Mouse (Mus musculus) limb, embryonic 13.5 days (tissue): ENCODE results near the gene Ppa2. TPM values are rescaled to one million over a fixed set of nuclear protein-coding genes. Genes with fewer than 3 reads are reported as not detected.

Experiments
- ATAC-seq: fragments of 200-750 bp; cut with Nextera tagmentation; 2 replicates; pipeline ENCODE4 v1.8.0; 2017; ENCODE audit warnings: low read depth, moderate number of reproducible peaks, moderate TSS enrichment; ENCODE audit not compliant: low FRiP score
- H3K27ac ChIP-seq: fragments of 300-500 bp; sonication (generic); 2 replicates; pipeline ENCODE4 v1.5.1; 2015; ENCODE audit warnings: inconsistent platforms, mild to moderate bottlenecking, moderate library complexity
- H3K27me3 ChIP-seq: fragments of 300-500 bp; sonication (generic); 2 replicates; pipeline ENCODE4 v1.6.1; 2015; ENCODE audit warnings: mild to moderate bottlenecking, inconsistent platforms
- H3K36me3 ChIP-seq: fragments of 300-500 bp; sonication (generic); 2 replicates; pipeline ENCODE4 v1.6.1; 2015; ENCODE audit warnings: inconsistent platforms, mild to moderate bottlenecking, moderate library complexity
- H3K4me1 ChIP-seq: fragments of 300-500 bp; sonication (generic); 2 replicates; pipeline ENCODE4 v1.6.1; 2015; ENCODE audit warnings: inconsistent platforms
- H3K4me2 ChIP-seq: fragments of 300-500 bp; sonication (generic); replicated peaks from 2 replicates; pipeline ENCODE4 v1.6.1; 2015; ENCODE audit warnings: inconsistent platforms, mild to moderate bottlenecking, moderate library complexity
- H3K4me3 ChIP-seq: fragments of 300-500 bp; sonication (generic); 2 replicates; pipeline ENCODE4 v1.5.1; 2015; ENCODE audit warnings: moderate library complexity, mild to moderate bottlenecking, inconsistent platforms
- H3K9ac ChIP-seq: fragments of 300-500 bp; sonication (generic); 2 replicates; pipeline ENCODE4 v1.6.1; 2015; ENCODE audit warnings: mild to moderate bottlenecking, inconsistent platforms
- H3K9me3 ChIP-seq: fragments of 300-500 bp; sonication (generic); 2 replicates; pipeline ENCODE4 v1.6.1; 2016; ENCODE audit warnings: inconsistent platforms
- WGBS: fragments of 180-500 bp; shearing (Covaris S2); methylation state at CpG from one replicate; pipeline ENCODE4 v1.1.7; 2015; 5-methylcytosine and 5-hydroxymethylcytosine counted together
- polyA plus RNA-seq: library from polyadenylated mRNA; unstranded; fragments of >200 nt; fragmentation: Nextera tagmentation; extraction: Ambion mirVana; gene quantifications from 2 replicates; pipeline ENCODE4 v1.2.1, GENCODE M21; 2015

The Ppa2 gene
- polyA plus RNA-seq, 1 experiment from 2014 or later = 86.6 TPM

GRCm38 (mm10) chr3:133411123-133411675 is 101.3 kb downstream of the Ppa2 start:
- H3K4me2 ChIP-seq = no peak overlapping the region
- no peaks in the 10 kb centered on the region for H3K27me3 ChIP-seq
- WGBS = 73% methylated on average over 4 of the region's 4 CpGs
- H3K9me3 ChIP-seq = no peaks in the 10 kb centered on the region
- no peak overlapping the region for H3K27ac ChIP-seq
- H3K9ac ChIP-seq = no peak overlapping the region
- peaks cover 2% of the 10 kb centered on the region; the same call in 1 of the 2 replicates for H3K4me1 ChIP-seq
- no peak overlapping the region for H3K4me3 ChIP-seq
- no peaks in the 10 kb centered on the region for H3K36me3 ChIP-seq
- ATAC-seq = no peak

GRCm38 (mm10) chr3:133411768-133412167 is 101.9 kb downstream of the Ppa2 start:
- Histone ChIP-seq H3K4me1 (peaks cover 2% of the 10 kb centered on the region; the same call in 1 of the 2 replicates), H3K9ac (no peak overlapping the region), H3K36me3 (no peaks in the 10 kb centered on the region), H3K4me2 (no peak overlapping the region), H3K4me3 (no peak overlapping the region), H3K27ac (no peak overlapping the region), H3K27me3 (no peaks in the 10 kb centered on the region), H3K9me3 (no peaks in the 10 kb centered on the region)
- 52% methylated on average over 8 of the region's 8 CpGs for WGBS
- no peak for ATAC-seq

- Histone ChIP-seq H3K9me3 (no peaks in the 10 kb centered on the region), H3K4me3 (no peak overlapping the region), H3K9ac (no peak overlapping the region), H3K36me3 (no peaks in the 10 kb centered on the region), H3K27me3 (no peaks in the 10 kb centered on the region), H3K4me2 (no peak overlapping the region), H3K27ac (no peak overlapping the region), H3K4me1 (peaks cover 2% of the 10 kb centered on the region; the same call in 1 of the 2 replicates)
- WGBS = 84% methylated on average over 4 of the region's 4 CpGs
- ATAC-seq = no peak
These were observed 104.8 kb downstream of the Ppa2 start for GRCm38 (mm10) chr3:133414747-133415146.

- ATAC-seq = no peak
- no peaks in the 10 kb centered on the region for H3K9me3 ChIP-seq
- no peak overlapping the region for H3K4me2 ChIP-seq
- H3K27me3 ChIP-seq = no peaks in the 10 kb centered on the region
- H3K4me3 ChIP-seq = no peak overlapping the region
- H3K27ac ChIP-seq = no peak overlapping the region
- H3K36me3 ChIP-seq = no peaks in the 10 kb centered on the region
- H3K9ac ChIP-seq = no peak overlapping the region
- no peaks in the 10 kb centered on the region for H3K4me1 ChIP-seq
These were observed 113.2 kb downstream of the Ppa2 start for GRCm38 (mm10) chr3:133423073-133423472.

Other genes starting within 250 kb of the Ppa2 start
- gene Ints12, start 218.3 kb upstream of the Ppa2 start, polyA plus RNA-seq = 25.4 and 25.6 TPM in 2 replicates
- 7.4 and 7.9 TPM in 2 replicates for gene Gstcd, start 218.1 kb upstream of the Ppa2 start, polyA plus RNA-seq
- 0.10 TPM in 1 of 2 replicates, not detected in the other for gene Arhgef38, start 75.2 kb upstream of the Ppa2 start, polyA plus RNA-seq
- gene Tet2, start 235.0 kb downstream of the Ppa2 start, polyA plus RNA-seq = 19.4 and 22.0 TPM in 2 replicates